Mouse (Mus musculus) kidney, embryonic 15.5 days (tissue): ENCODE measurements around the gene Cyp4f39. TPM values are rescaled to one million over a fixed set of nuclear protein-coding genes. Genes with fewer than 3 reads are reported as not detected.

Source experiments
- ATAC-seq: fragments of 200-750 bp; cut with Nextera tagmentation; replicated peaks from 2 replicates; pipeline ENCODE4 v1.8.0; 2017; ENCODE audit warnings: moderate TSS enrichment; ENCODE audit not compliant: low FRiP score
- H3K27ac ChIP-seq: fragments of 300-500 bp; sonication (generic); 2 replicates; pipeline ENCODE4 v1.5.1; 2015; ENCODE audit warnings: mild to moderate bottlenecking, inconsistent platforms
- H3K27me3 ChIP-seq: fragments of 300-500 bp; sonication (generic); 2 replicates; pipeline ENCODE4 v1.6.1; 2015; ENCODE audit warnings: inconsistent platforms
- H3K36me3 ChIP-seq: fragments of 300-500 bp; sonication (generic); 2 replicates; pipeline ENCODE4 v1.6.1; 2015; ENCODE audit warnings: inconsistent platforms
- H3K4me1 ChIP-seq: fragments of 300-500 bp; sonication (generic); 2 replicates; pipeline ENCODE4 v1.6.1; 2015; ENCODE audit warnings: inconsistent platforms
- H3K4me2 ChIP-seq: fragments of 300-500 bp; sonication (generic); 2 replicates; pipeline ENCODE4 v1.6.1; 2015; ENCODE audit warnings: moderate library complexity, mild to moderate bottlenecking, inconsistent platforms
- H3K4me3 ChIP-seq: fragments of 300-500 bp; sonication (generic); replicated peaks from 2 replicates; pipeline ENCODE4 v1.5.1; 2015; ENCODE audit warnings: mild to moderate bottlenecking, inconsistent platforms
- H3K9ac ChIP-seq: fragments of 300-500 bp; sonication (generic); 2 replicates; pipeline ENCODE4 v1.6.1; 2015; ENCODE audit warnings: mild to moderate bottlenecking, inconsistent platforms
- H3K9me3 ChIP-seq: fragments of 300-500 bp; sonication (generic); replicated peaks from 2 replicates; pipeline ENCODE4 v1.6.1; 2016; ENCODE audit warnings: inconsistent platforms
- WGBS: fragments of 180-500 bp; shearing (Covaris S2); methylation state at CpG from one replicate; pipeline ENCODE4 v1.1.7; 2015; ENCODE audit warnings: mixed read lengths; 5-methylcytosine and 5-hydroxymethylcytosine counted together
- polyA plus RNA-seq: library from polyadenylated mRNA; unstranded; fragments of >200 nt; fragmentation: Nextera tagmentation; extraction: Ambion mirVana; gene quantifications from 2 replicates; pipeline ENCODE4 v1.2.1, GENCODE M21; 2015

Gene Cyp4f39
- polyA plus RNA-seq, 1 experiment from 2014 or later = 0.55 TPM

DNA sequence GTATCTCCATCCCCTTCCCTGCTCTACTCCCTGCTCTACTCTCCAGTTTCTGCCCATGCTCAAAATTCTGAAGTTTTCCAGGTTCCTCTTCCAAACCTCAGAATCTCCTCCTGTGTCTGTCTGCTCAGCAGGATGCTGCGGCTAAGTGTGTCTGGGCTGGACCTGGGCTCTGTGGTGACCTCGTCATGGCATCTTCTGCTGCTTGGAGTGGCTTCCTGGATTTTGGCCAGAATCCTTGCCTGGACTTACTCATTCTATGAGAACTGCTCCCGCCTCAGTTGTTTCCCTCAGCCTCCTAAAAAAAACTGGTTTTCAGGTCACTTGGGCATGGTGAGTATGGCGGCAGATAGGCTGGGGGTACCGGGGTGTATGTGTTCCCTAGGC lies 84.3 kb downstream of the Cyp4f39 start:
- peaks cover 13% of the 10 kb centered on the region for H3K4me1 ChIP-seq
- H3K36me3 ChIP-seq = no peaks in the 10 kb centered on the region
- peak overlapping the region; percentile 58 for H3K27ac ChIP-seq
- 56% methylated on average over 5 of the region's 5 CpGs for WGBS
- peak overlapping the region; percentile 49 for H3K9ac ChIP-seq
- H3K4me3 ChIP-seq = peak overlapping the region; percentile 53
- no peaks in the 10 kb centered on the region for H3K27me3 ChIP-seq
- H3K9me3 ChIP-seq = no peaks in the 10 kb centered on the region
- peak overlapping the region; percentile 71 for H3K4me2 ChIP-seq
- ATAC-seq = 0 out of 2 replicates have a peak, but pooled peaks have one; percentile 7

Other genes starting within 250 kb of the Cyp4f39 start
- 100 and 101 TPM in 2 replicates for gene Brd4, start 168.0 kb upstream of the Cyp4f39 start, polyA plus RNA-seq
- 117 and 119 TPM in 2 replicates for gene Akap8, start 131.5 kb upstream of the Cyp4f39 start, polyA plus RNA-seq
- gene Akap8l, start 102.1 kb upstream of the Cyp4f39 start, polyA plus RNA-seq = 109 and 128 TPM in 2 replicates
- gene Wiz, start 63.3 kb upstream of the Cyp4f39 start, polyA plus RNA-seq = 25.6 and 26.5 TPM in 2 replicates
- gene Rasal3, start 49.1 kb upstream of the Cyp4f39 start, polyA plus RNA-seq = 0.33 and 0.95 TPM in 2 replicates
- gene Pglyrp2, start 28.6 kb upstream of the Cyp4f39 start, polyA plus RNA-seq = not detected in 2 replicates
- gene Cyp4f17, start 53.3 kb downstream of the Cyp4f39 start, polyA plus RNA-seq = 8.4 and 9.3 TPM in 2 replicates
- gene Cyp4f16, start 83.8 kb downstream of the Cyp4f39 start, polyA plus RNA-seq = 20.9 and 21.7 TPM in 2 replicates
- not detected in 2 replicates for gene Cyp4f37, start 168.6 kb downstream of the Cyp4f39 start, polyA plus RNA-seq
- gene Cyp4f40, start 206.2 kb downstream of the Cyp4f39 start, polyA plus RNA-seq = 0.12 TPM in 1 of 2 replicates, not detected in the other
- 0.16 TPM in 1 of 2 replicates, not detected in the other for gene Cyp4f15, start 232.9 kb downstream of the Cyp4f39 start, polyA plus RNA-seq